Mouse (Mus musculus) cerebellum, postnatal 25 days (tissue): ENCODE measurements at regions not wholly inside any gene's neighbourhood (a gene's known extent, or its start where the extent isn't known, plus 50 kb on each side); places are given as distances from the start of the nearest gene placed in this dataset.
"Not testable (repeated sequence)": the region's sequence is repeated elsewhere in the genome, so short reads cannot be mapped to it uniquely, and the experiment has no call there.

Source experiments
- DNase-seq, 2 experiments: peaks; one replicate each; pipeline ENCODE4 v3.0.0; 2021; ENCODE audit warnings: mixed read lengths in 2 of 2

GRCm38 (mm10) chr10:15321480-15321879, 603.5 kb upstream of the Gje1 start:
- no peak for DNase-seq

- DNase-seq: no peak
These were observed 599.1 kb upstream of the Gje1 start for GRCm38 (mm10) chr10:15317017-15317607.

GRCm38 (mm10) chr10:15310650-15311049, 592.6 kb upstream of the Gje1 start:
- no peak for DNase-seq

- no peak for DNase-seq
These were observed 587.9 kb upstream of the Gje1 start for GRCm38 (mm10) chr10:15305811-15306473.

GRCm38 (mm10) chr10:15300199-15301085, 582.4 kb upstream of the Gje1 start:
- DNase-seq: peak; percentile 88 to 92

GRCm38 (mm10) chr10:15299331-15300198, 581.6 kb upstream of the Gje1 start:
- DNase-seq: peak in 1 of 2 experiments; percentile 6

GRCm38 (mm10) chr10:15297257-15297656, 579.2 kb upstream of the Gje1 start:
- DNase-seq: no peak

GRCm38 (mm10) chr10:15294125-15294524, 576.1 kb upstream of the Gje1 start:
- no peak for DNase-seq

- DNase-seq: not testable (repeated sequence)
These were observed 545.3 kb upstream of the Gje1 start for GRCm38 (mm10) chr10:15263337-15263736.

GRCm38 (mm10) chr10:15262282-15262681, 544.3 kb upstream of the Gje1 start:
- DNase-seq: not testable (repeated sequence)

- no peak for DNase-seq
These were observed 531.5 kb upstream of the Gje1 start for GRCm38 (mm10) chr10:15249402-15250086.

GRCm38 (mm10) chr10:15248899-15249298, 530.9 kb upstream of the Gje1 start:
- no peak for DNase-seq

- DNase-seq: no peak
These were observed 526.6 kb upstream of the Gje1 start for GRCm38 (mm10) chr10:15244376-15245262.

- DNase-seq: no peak
These were observed 525.4 kb upstream of the Gje1 start for GRCm38 (mm10) chr10:15243460-15243859.

GRCm38 (mm10) chr10:15218883-15219282, 500.9 kb upstream of the Gje1 start:
- DNase-seq: no peak

GRCm38 (mm10) chr10:15179585-15179984, 461.6 kb upstream of the Gje1 start:
- DNase-seq: no peak

- DNase-seq: no peak
These were observed 456.4 kb upstream of the Gje1 start for GRCm38 (mm10) chr10:15174421-15174820.

GRCm38 (mm10) chr10:15172558-15172957, 454.5 kb upstream of the Gje1 start:
- no peak for DNase-seq

- DNase-seq: no peak
These were observed 422.7 kb upstream of the Gje1 start for GRCm38 (mm10) chr10:15140703-15141102.
